In the genomic region with DNA sequence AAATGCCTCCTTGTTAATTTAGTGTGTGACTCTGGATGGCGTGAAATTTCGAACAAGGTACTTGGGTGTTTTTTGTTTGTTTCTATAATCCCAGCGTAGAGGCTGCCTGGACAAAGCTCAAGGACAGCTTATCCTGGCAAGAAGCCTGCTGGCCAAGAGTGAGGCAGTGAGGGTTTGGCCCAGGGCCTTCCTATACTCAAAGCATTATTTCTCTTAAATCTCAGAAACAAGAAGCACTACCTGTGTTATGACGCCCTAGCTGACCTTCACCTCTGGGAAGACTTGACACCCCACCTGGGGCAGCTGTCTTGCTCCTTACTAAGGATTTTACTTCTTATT, we compare ENCODE assay signal across 9 mouse cellular contexts. TPM values are rescaled to one million over a fixed set of nuclear protein-coding genes. Genes with fewer than 3 reads are reported as not detected.
DNase-seq lines count a peak whose midpoint lies in the region; ATAC-seq lines count a peak whose summit lies in the region.
"Had no signal": no experiment of that assay in that cellular context is flagged by ENCODE, and none has a peak within 500 bp of the region (broad histone marks: within the 10 kb centered on the region; RNA-seq: fewer than 3 reads in every experiment).

No protein-coding gene starts in this region.

- peak overlapping the region; percentile 57 for H3K4me3 ChIP-seq in forebrain, embryonic 15.5 days
- peak overlapping the region; percentile 59 for H3K4me3 ChIP-seq in hindbrain, embryonic 11.5 days (ENCODE audit: low read depth, low read length)
- peak overlapping the region; percentile 67 for H3K4me3 ChIP-seq in limb, embryonic 11.5 days (ENCODE audit: low read depth, low read length)
- peak overlapping the region; percentile 48 for H3K4me3 ChIP-seq in midbrain, embryonic 14.5 days (replicated peaks; ENCODE audit: low read depth, low read length)

- H3K4me2 ChIP-seq in forebrain, embryonic 15.5 days (replicated peaks): peak overlapping the region; percentile 62
- peak overlapping the region; percentile 49 for H3K4me2 ChIP-seq in hindbrain, embryonic 11.5 days (replicated peaks; ENCODE audit: low read depth, low read length)
- peak overlapping the region; percentile 59 for H3K4me2 ChIP-seq in limb, embryonic 11.5 days (ENCODE audit: low read depth, severe bottlenecking)
- H3K4me2 ChIP-seq in midbrain, embryonic 14.5 days (ENCODE audit: low read length): peak overlapping the region; percentile 78

- no peaks in the 10 kb centered on the region for H3K27me3 ChIP-seq in forebrain, embryonic 15.5 days
- no peaks in the 10 kb centered on the region for H3K27me3 ChIP-seq in hindbrain, embryonic 11.5 days (ENCODE audit: control insufficient read depth, insufficient read depth, low read length)
- no peaks in the 10 kb centered on the region for H3K27me3 ChIP-seq in limb, embryonic 11.5 days (ENCODE audit: control insufficient read depth, insufficient read depth, low read length)
- H3K27me3 ChIP-seq in midbrain, embryonic 14.5 days (ENCODE audit: control insufficient read depth, insufficient read depth, low read length): no peaks in the 10 kb centered on the region

- H3K9me3 ChIP-seq in forebrain, embryonic 15.5 days: no peaks in the 10 kb centered on the region
- H3K9me3 ChIP-seq in hindbrain, embryonic 11.5 days (ENCODE audit: control insufficient read depth, low read length): no peaks in the 10 kb centered on the region
- H3K9me3 ChIP-seq in limb, embryonic 11.5 days (ENCODE audit: control insufficient read depth, low read length): no peaks in the 10 kb centered on the region
- no peaks in the 10 kb centered on the region for H3K9me3 ChIP-seq in midbrain, embryonic 14.5 days (ENCODE audit: control insufficient read depth, low read length)

- H3K4me1 ChIP-seq in forebrain, embryonic 15.5 days: peaks cover 10% of the 10 kb centered on the region
- H3K4me1 ChIP-seq in hindbrain, embryonic 11.5 days (replicated peaks; ENCODE audit: control insufficient read depth, insufficient read depth, low read length): no peaks in the 10 kb centered on the region
- H3K4me1 ChIP-seq in limb, embryonic 11.5 days (ENCODE audit: control insufficient read depth, insufficient read depth, low read length): 0 out of 2 replicates have a peak, but pooled peaks cover 2% of the 10 kb centered on the region
- no peaks in the 10 kb centered on the region for H3K4me1 ChIP-seq in midbrain, embryonic 14.5 days (ENCODE audit: control insufficient read depth, insufficient read depth, low read length)

- ATAC-seq in forebrain, embryonic 15.5 days (replicated peaks): no peak
- ATAC-seq in hindbrain, embryonic 11.5 days (ENCODE audit: low FRiP score): no peak
- ATAC-seq in limb, embryonic 11.5 days (ENCODE audit: insufficient number of reproducible peaks, low FRiP score, low TSS enrichment, low read depth): no peak
- ATAC-seq in midbrain, embryonic 14.5 days (ENCODE audit: low FRiP score, low TSS enrichment): no peak

- H3K36me3 ChIP-seq in forebrain, embryonic 15.5 days: no peaks in the 10 kb centered on the region
- no peaks in the 10 kb centered on the region for H3K36me3 ChIP-seq in hindbrain, embryonic 11.5 days (ENCODE audit: control insufficient read depth, insufficient read depth, low read length)
- H3K36me3 ChIP-seq in limb, embryonic 11.5 days (ENCODE audit: control insufficient read depth, insufficient read depth, low read length): no peaks in the 10 kb centered on the region; the same call in 1 of the 2 replicates
- H3K36me3 ChIP-seq in midbrain, embryonic 14.5 days (ENCODE audit: control insufficient read depth, insufficient read depth, low read length): no peaks in the 10 kb centered on the region

- H3K27ac ChIP-seq in forebrain, embryonic 15.5 days (replicated peaks): peak overlapping the region; percentile 84; the same call in 1 of the 2 replicates
- no peak overlapping the region for H3K27ac ChIP-seq in hindbrain, embryonic 11.5 days (ENCODE audit: low read depth, low read length)
- H3K27ac ChIP-seq in limb, embryonic 11.5 days (replicated peaks; ENCODE audit: low read depth, low read length): peak overlapping the region; percentile 84; the same call in 1 of the 2 replicates
- H3K27ac ChIP-seq in midbrain, embryonic 14.5 days (replicated peaks; ENCODE audit: low read depth, low read length): no peak overlapping the region

- peak; percentile 26 for DNase-seq in embryo, embryonic 10.5 days (ENCODE audit: low spot score)
- no peak for DNase-seq in embryo, embryonic 9.5 days (ENCODE audit: extremely low spot score)
- peak; percentile 90 for DNase-seq in adrenal gland, postnatal 36 days
- DNase-seq in hindbrain, embryonic 11.5 days (ENCODE audit: low spot score): no peak
- peak; percentile 36 for DNase-seq in limb, embryonic 11.5 days (ENCODE audit: low spot score)
- DNase-seq in midbrain, embryonic 14.5 days: peak; percentile 52
- no peak for DNase-seq in c-Kit-positive CD71-positive TER-119-positive erythroid progenitor cells, embryonic 14.5 days (ENCODE audit: low spot score)

- no peak overlapping the region for H3K9ac ChIP-seq in forebrain, embryonic 15.5 days (replicated peaks)
- peak overlapping the region; percentile 62 for H3K9ac ChIP-seq in hindbrain, embryonic 11.5 days (ENCODE audit: low read depth, low read length)
- H3K9ac ChIP-seq in limb, embryonic 11.5 days (ENCODE audit: low read length): peak overlapping the region; percentile 78
- 0 out of 2 replicates have a peak overlapping the region, but pooled peaks have one; percentile 58 for H3K9ac ChIP-seq in midbrain, embryonic 14.5 days (replicated peaks; ENCODE audit: low read length)

- WGBS in forebrain, embryonic 15.5 days: 32% methylated on average over 4 of the region's 4 CpGs
- WGBS in hindbrain, embryonic 11.5 days: 70% methylated on average over 4 of the region's 4 CpGs
- 62% methylated on average over 4 of the region's 4 CpGs for WGBS in limb, embryonic 11.5 days
- 51% methylated on average over 4 of the region's 4 CpGs for WGBS in midbrain, embryonic 14.5 days

RNA-seq across cellular contexts. Expression of gene Cflar, which starts 2.6 kb away (rescaled TPM):
- total RNA-seq in adrenal gland, postnatal 36 days (2021): 100 to 1,000 TPM; 110 to 114 TPM
- 18.9 and 20.6 TPM in 2 replicates for polyA plus RNA-seq in forebrain, embryonic 15.5 days (2015; fragmentation: Nextera tagmentation; extraction: Ambion mirVana)
- 23.5 and 27.7 TPM in 2 replicates for polyA plus RNA-seq in hindbrain, embryonic 11.5 days (2014; fragmentation: Nextera tagmentation; extraction: Ambion mirVana)
- 25.6 and 27.4 TPM in 2 replicates for polyA plus RNA-seq in limb, embryonic 11.5 days (2014; fragmentation: Nextera tagmentation; extraction: Ambion mirVana)
- polyA plus RNA-seq in midbrain, embryonic 14.5 days (2014; fragmentation: Nextera tagmentation; extraction: Ambion mirVana): 11.5 and 16.4 TPM in 2 replicates

RNA-seq across cellular contexts. Expression of gene Als2cr12, which starts 18.1 kb away (rescaled TPM):
- total RNA-seq in adrenal gland, postnatal 36 days (2021): 1 to 10 TPM in 1 of 2 experiments, under 1 TPM in 1; 0.86 to 3.0 TPM
- polyA plus RNA-seq in forebrain, embryonic 15.5 days (2015; fragmentation: Nextera tagmentation; extraction: Ambion mirVana): not detected in 2 replicates
- 0.10 TPM in 1 of 2 replicates, not detected in the other for polyA plus RNA-seq in hindbrain, embryonic 11.5 days (2014; fragmentation: Nextera tagmentation; extraction: Ambion mirVana)
- polyA plus RNA-seq in limb, embryonic 11.5 days (2014; fragmentation: Nextera tagmentation; extraction: Ambion mirVana): not detected in 2 replicates
- not detected in 2 replicates for polyA plus RNA-seq in midbrain, embryonic 14.5 days (2014; fragmentation: Nextera tagmentation; extraction: Ambion mirVana)
- total RNA-seq: hematopoietic stem cell, adult 5-6 weeks had no signal

Comparison
In these comparisons a context has a peak if more than half of its experiments do, and no peak if none do; other contexts are left out.
1. DNase-seq: peak in embryo, embryonic 10.5 days (single experiment), adrenal gland, postnatal 36 days (2 of 2), limb, embryonic 11.5 days (single experiment) and midbrain, embryonic 14.5 days (single experiment); none in embryo, embryonic 9.5 days (single experiment), hindbrain, embryonic 11.5 days (single experiment) and c-Kit-positive CD71-positive TER-119-positive erythroid progenitor cells, embryonic 14.5 days (single experiment).
2. H3K27ac ChIP-seq: peak in forebrain, embryonic 15.5 days (single experiment) and limb, embryonic 11.5 days (single experiment); none in hindbrain, embryonic 11.5 days (single experiment) and midbrain, embryonic 14.5 days (single experiment).
3. Peak in every context shown above with its lines, with median percentiles within 50 percentile points of each other: H3K4me2 ChIP-seq and H3K4me3 ChIP-seq.